Mouse (Mus musculus) lung, postnatal 0 days (tissue): Measurements from ENCODE around the gene Lamp1.

Experiments
- CTCF ChIP-seq: IDR thresholded peaks from 2 replicates; pipeline ENCODE4 v1.5.1; 2016; ENCODE audit warnings: antibody characterized with exemption, mild to moderate bottlenecking
- EP300 ChIP-seq: IDR thresholded peaks from 2 replicates; pipeline ENCODE4 v1.6.1; 2016; ENCODE audit warnings: antibody characterized with exemption, mild to moderate bottlenecking, control low read depth

DNA sequence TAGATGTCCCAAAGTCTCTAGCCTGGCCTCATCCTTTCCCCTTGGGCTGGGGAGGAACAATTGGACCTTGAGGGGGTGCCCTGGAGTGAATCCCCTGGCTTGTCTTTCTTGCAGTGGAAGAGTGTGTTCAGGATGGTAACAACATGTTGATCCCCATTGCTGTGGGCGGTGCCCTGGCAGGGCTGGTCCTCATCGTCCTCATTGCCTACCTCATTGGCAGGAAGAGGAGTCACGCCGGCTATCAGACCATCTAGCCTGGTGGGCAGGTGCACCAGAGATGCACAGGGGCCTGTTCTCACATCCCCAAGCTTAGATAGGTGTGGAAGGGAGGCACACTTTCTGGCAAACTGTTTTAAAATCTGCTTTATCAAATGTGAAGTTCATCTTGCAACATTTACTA lies 15.3 kb downstream of the Lamp1 start:
- no peak for TF ChIP-seq CTCF
- no peak for TF ChIP-seq EP300
